Mouse (Mus musculus): ENCODE data around the gene Tsen54.
A peak's percentile ranks its signal among the peaks of the same experiment; 100 is the strongest.

The Tsen54 gene

GRCm38 (mm10) chr11:115859143-115859945 is 44.8 kb downstream of the Tsen54 start:
- DNase-seq (ENCODE audit: low spot score): peak; percentile 72

DNA sequence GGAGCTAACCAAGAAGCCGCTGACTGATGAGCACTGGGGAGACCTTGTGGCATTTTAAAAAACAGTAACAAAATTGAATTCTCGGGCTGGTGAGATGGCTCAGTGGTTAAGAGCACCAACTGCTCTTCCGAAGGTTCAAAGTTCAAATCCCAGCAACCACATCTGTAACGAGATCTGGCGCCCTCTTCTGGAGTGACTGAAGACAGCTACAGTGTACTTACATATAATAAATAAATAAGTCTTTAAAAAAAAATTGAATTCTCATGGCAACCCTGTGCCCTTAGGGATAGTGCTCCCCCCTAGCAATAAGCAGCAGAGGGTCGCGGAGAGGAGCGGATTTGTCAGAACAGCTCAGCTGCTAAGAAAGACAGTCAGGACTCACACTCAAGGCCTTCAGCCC is 49.4 kb downstream of the Tsen54 start:
- DNase-seq (ENCODE audit: low spot score): no peak

GRCm38 (mm10) chr11:115869393-115869792 is 54.9 kb downstream of the Tsen54 start:
- DNase-seq (ENCODE audit: low spot score): no peak

GRCm38 (mm10) chr11:115872437-115872836 is 57.9 kb downstream of the Tsen54 start:
- DNase-seq (ENCODE audit: low spot score): no peak
